Mouse (Mus musculus) stomach, embryonic 16.5 days (tissue): ENCODE measurements around the gene Prkag2. TPM values are rescaled to one million over a fixed set of nuclear protein-coding genes. Genes with fewer than 3 reads are reported as not detected.

Source experiments
- ATAC-seq: fragments of 200-750 bp; cut with Nextera tagmentation; 2 replicates; pipeline ENCODE4 v1.8.0; 2017; ENCODE audit warnings: moderate number of reproducible peaks, moderate TSS enrichment; ENCODE audit not compliant: insufficient read depth, low FRiP score
- H3K27ac ChIP-seq: fragments of 300-500 bp; sonication (generic); 2 replicates; pipeline ENCODE4 v1.5.1; 2014; ENCODE audit warnings: low read length
- H3K27me3 ChIP-seq: fragments of 300-500 bp; sonication (generic); 2 replicates; pipeline ENCODE4 v1.6.1; 2014; ENCODE audit warnings: low read length, control low read depth, mixed read lengths; ENCODE audit not compliant: control insufficient read depth, insufficient read depth
- H3K36me3 ChIP-seq: fragments of 300-500 bp; sonication (generic); 2 replicates; pipeline ENCODE4 v1.6.1; 2014; ENCODE audit warnings: low read length; ENCODE audit not compliant: control insufficient read depth, insufficient read depth
- H3K4me1 ChIP-seq: fragments of 300-500 bp; sonication (generic); 2 replicates; pipeline ENCODE4 v1.6.1; 2014; ENCODE audit warnings: low read length, control low read depth, mixed read lengths; ENCODE audit not compliant: control insufficient read depth, insufficient read depth
- H3K4me2 ChIP-seq: fragments of 300-500 bp; sonication (generic); 2 replicates; pipeline ENCODE4 v1.6.1; 2014; ENCODE audit warnings: low read depth, low read length, mixed read lengths
- H3K4me3 ChIP-seq: fragments of 300-500 bp; sonication (generic); replicated peaks from 2 replicates; pipeline ENCODE4 v1.5.1; 2014; ENCODE audit warnings: mild to moderate bottlenecking, low read length
- H3K9ac ChIP-seq: fragments of 300-500 bp; sonication (generic); 2 replicates; pipeline ENCODE4 v1.6.1; 2014; ENCODE audit warnings: low read length
- H3K9me3 ChIP-seq: fragments of 300-500 bp; sonication (generic); replicated peaks from 2 replicates; pipeline ENCODE4 v1.6.1; 2016; ENCODE audit warnings: low read length, control low read depth; ENCODE audit not compliant: control insufficient read depth
- WGBS: fragments of 180-500 bp; shearing (Covaris S2); extraction: QIAGEN DNeasy Blood & Tissue Kit; methylation state at CpG from one replicate; pipeline ENCODE4 v1.1.7; 2014; 5-methylcytosine and 5-hydroxymethylcytosine counted together
- polyA plus RNA-seq: library from polyadenylated mRNA; unstranded; fragments of >200 nt; fragmentation: Nextera tagmentation; extraction: Ambion mirVana; gene quantifications from 2 replicates; pipeline ENCODE4 v1.2.1, GENCODE M21; 2015

Prkag2 gene
- polyA plus RNA-seq, 1 experiment from 2014 or later = 42.5 TPM

GRCm38 (mm10) chr5:24950039-24950438 is 150.4 kb downstream of the Prkag2 start:
- no peaks in the 10 kb centered on the region for H3K9me3 ChIP-seq
- WGBS = 66% methylated on average over 6 of the region's 6 CpGs
- no peak overlapping the region for H3K9ac ChIP-seq

DNA sequence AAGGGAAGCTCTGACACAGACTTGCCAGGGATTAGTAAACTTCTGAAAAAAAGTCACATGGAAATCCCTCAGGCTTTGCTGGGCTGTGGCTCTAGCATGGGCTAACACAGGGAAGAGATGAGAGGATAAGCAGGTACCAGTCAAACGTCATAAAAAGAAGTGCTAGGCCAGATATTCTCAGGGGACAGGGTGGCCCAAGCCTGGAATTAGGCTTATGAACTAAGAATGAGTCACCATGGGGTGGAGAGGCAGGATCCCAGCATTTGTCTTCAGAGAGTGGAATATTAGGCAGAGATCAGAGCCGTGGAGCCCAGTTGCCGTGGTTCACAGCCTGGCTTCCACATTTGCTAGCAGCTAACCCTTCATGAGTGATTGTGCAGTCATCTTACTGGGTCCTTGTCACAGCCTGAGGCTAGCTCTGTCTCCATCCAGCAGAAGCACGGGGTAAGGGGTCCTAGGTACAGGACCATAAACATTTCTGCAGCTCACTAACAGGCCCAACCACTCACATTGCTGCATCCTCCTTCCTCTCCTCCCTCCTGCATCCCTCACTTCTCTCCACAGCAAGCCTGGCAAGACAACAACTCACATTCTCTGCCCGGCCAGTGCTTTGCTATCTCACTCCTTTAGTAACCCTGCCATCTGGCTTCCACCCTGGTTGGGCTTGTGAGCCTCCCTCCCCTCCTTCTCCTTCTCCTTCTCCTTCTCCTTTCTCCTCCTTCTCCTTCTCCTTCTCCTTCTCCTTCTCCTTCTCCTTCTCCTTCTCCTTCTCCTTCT is 162.2 kb downstream of the Prkag2 start:
- no peak for ATAC-seq
- no peaks in the 10 kb centered on the region for H3K4me1 ChIP-seq
- H3K27ac ChIP-seq = no peak overlapping the region
- H3K4me3 ChIP-seq = no peak overlapping the region
- 65% methylated on average over 5 of the region's 5 CpGs for WGBS
- H3K4me2 ChIP-seq = no peak overlapping the region
- no peaks in the 10 kb centered on the region for H3K9me3 ChIP-seq
- no peaks in the 10 kb centered on the region for H3K27me3 ChIP-seq
- no peak overlapping the region for H3K9ac ChIP-seq
- H3K36me3 ChIP-seq = no peaks in the 10 kb centered on the region

More at GRCm38 (mm10) chr5:24950039-24950438, 150.4 kb downstream of the Prkag2 start:
- no peaks in the 10 kb centered on the region for H3K27me3 ChIP-seq
- H3K4me2 ChIP-seq = no peak overlapping the region
- H3K4me3 ChIP-seq = no peak overlapping the region
- no peaks in the 10 kb centered on the region for H3K36me3 ChIP-seq
- H3K4me1 ChIP-seq = no peaks in the 10 kb centered on the region
- no peak for ATAC-seq
- no peak overlapping the region for H3K27ac ChIP-seq

DNA sequence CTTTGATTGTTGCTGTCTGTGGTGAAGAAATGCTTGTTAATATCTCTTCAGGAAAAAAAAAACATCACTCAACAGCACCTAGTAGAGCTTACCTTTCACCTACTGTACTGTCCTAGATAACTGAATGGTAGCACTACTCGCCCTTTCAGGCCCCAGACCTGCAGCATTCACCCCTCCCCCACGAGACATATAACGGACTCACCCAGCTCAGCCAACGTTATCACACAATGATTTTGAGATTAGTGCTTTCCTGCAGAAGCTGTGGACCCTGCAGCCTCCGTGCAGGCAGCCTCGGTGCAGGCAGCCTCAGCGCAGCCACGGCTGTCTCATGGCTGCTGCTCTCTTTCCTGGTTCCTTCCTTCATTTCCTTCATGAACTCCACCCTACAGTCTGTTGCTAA is 164.0 kb downstream of the Prkag2 start:
- Histone ChIP-seq H3K27ac (no peak overlapping the region), H3K9me3 (no peaks in the 10 kb centered on the region), H3K4me3 (no peak overlapping the region), H3K4me2 (no peak overlapping the region), H3K4me1 (no peaks in the 10 kb centered on the region), H3K9ac (no peak overlapping the region), H3K27me3 (no peaks in the 10 kb centered on the region), H3K36me3 (no peaks in the 10 kb centered on the region)
- no peak for ATAC-seq
- WGBS = 54% methylated on average over 8 of the region's 8 CpGs

DNA sequence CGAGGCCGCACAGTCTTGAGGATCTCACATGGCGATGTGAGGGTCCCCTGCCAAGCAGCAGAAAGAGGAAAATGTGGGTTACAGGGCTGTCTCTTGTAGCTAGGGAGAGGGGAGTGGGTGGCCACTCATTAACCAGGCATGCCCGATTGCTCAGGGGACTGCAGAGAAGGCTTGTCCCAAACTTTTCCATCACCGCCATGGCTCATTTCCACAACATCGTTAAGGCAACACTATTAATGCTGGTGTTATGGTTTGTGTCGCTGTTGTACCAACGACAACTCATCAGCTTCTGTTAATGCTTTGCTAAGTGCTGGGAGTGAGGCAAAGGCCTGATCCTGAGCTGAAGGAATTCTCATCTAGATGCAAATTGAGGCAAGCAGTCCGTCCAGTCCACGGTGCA is 165.0 kb downstream of the Prkag2 start:
- no peaks in the 10 kb centered on the region for H3K4me1 ChIP-seq
- H3K9me3 ChIP-seq = no peaks in the 10 kb centered on the region
- no peak overlapping the region for H3K27ac ChIP-seq
- no peak overlapping the region for H3K4me2 ChIP-seq
- H3K27me3 ChIP-seq = no peaks in the 10 kb centered on the region
- H3K9ac ChIP-seq = no peak overlapping the region
- ATAC-seq = no peak
- 83% methylated on average over 10 of the region's 10 CpGs for WGBS
- no peak overlapping the region for H3K4me3 ChIP-seq
- no peaks in the 10 kb centered on the region for H3K36me3 ChIP-seq

GRCm38 (mm10) chr5:24933760-24934159 is 166.7 kb downstream of the Prkag2 start:
- Histone ChIP-seq H3K4me2 (no peak overlapping the region), H3K27ac (no peak overlapping the region), H3K4me1 (no peaks in the 10 kb centered on the region), H3K4me3 (no peak overlapping the region), H3K9ac (no peak overlapping the region), H3K27me3 (no peaks in the 10 kb centered on the region), H3K9me3 (no peaks in the 10 kb centered on the region), H3K36me3 (no peaks in the 10 kb centered on the region)
- 97% methylated on average over 1 of the region's 1 CpGs for WGBS
- no peak for ATAC-seq

- H3K9me3 ChIP-seq = no peaks in the 10 kb centered on the region
- no peak overlapping the region for H3K4me2 ChIP-seq
- no peaks in the 10 kb centered on the region for H3K27me3 ChIP-seq
- H3K27ac ChIP-seq = peak overlapping the region; percentile 54
- no peak overlapping the region for H3K4me3 ChIP-seq
- H3K9ac ChIP-seq = no peak overlapping the region
- H3K4me1 ChIP-seq = no peaks in the 10 kb centered on the region
- peak; percentile 29; the same call in 1 of the 2 replicates for ATAC-seq
- WGBS = 74% methylated on average over 10 of the region's 10 CpGs
- H3K36me3 ChIP-seq = no peaks in the 10 kb centered on the region
Measured at GRCm38 (mm10) chr5:24931578-24932185, 168.8 kb downstream of the Prkag2 start.

- Histone ChIP-seq H3K27me3 (no peaks in the 10 kb centered on the region), H3K4me3 (no peak overlapping the region), H3K4me2 (no peak overlapping the region), H3K36me3 (no peaks in the 10 kb centered on the region), H3K9ac (no peak overlapping the region), H3K4me1 (no peaks in the 10 kb centered on the region), H3K27ac (peak overlapping the region; percentile 54), H3K9me3 (no peaks in the 10 kb centered on the region)
- peak; percentile 25; the same call in 1 of the 2 replicates for ATAC-seq
- 62% methylated on average over 8 of the region's 8 CpGs for WGBS
Measured at GRCm38 (mm10) chr5:24930831-24931577, 169.4 kb downstream of the Prkag2 start.

DNA sequence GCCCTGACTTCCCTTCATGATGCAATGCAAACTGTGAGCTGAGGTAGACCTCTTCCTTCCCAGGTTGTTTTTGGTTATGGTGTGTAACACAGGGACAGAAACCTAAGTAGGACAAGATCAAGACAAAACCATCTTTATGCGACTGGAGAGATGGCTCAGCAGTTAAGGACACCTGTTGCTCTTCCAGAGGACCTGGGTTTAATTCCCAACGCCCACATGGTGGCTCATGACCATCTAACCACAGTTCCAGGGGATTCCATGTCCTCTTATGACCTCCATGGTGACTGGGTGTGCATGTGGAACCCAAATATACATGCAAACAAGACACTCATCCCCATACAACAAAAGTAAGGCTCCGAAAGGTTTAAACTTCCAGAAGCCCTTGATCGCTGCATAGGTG is 171.6 kb downstream of the Prkag2 start:
- no peaks in the 10 kb centered on the region for H3K4me1 ChIP-seq
- ATAC-seq = no peak
- H3K4me3 ChIP-seq = no peak overlapping the region
- H3K27me3 ChIP-seq = no peaks in the 10 kb centered on the region
- H3K4me2 ChIP-seq = no peak overlapping the region
- WGBS = 91% methylated on average over 4 of the region's 4 CpGs
- H3K36me3 ChIP-seq = no peaks in the 10 kb centered on the region
- no peak overlapping the region for H3K27ac ChIP-seq
- H3K9ac ChIP-seq = no peak overlapping the region
- no peaks in the 10 kb centered on the region for H3K9me3 ChIP-seq

DNA sequence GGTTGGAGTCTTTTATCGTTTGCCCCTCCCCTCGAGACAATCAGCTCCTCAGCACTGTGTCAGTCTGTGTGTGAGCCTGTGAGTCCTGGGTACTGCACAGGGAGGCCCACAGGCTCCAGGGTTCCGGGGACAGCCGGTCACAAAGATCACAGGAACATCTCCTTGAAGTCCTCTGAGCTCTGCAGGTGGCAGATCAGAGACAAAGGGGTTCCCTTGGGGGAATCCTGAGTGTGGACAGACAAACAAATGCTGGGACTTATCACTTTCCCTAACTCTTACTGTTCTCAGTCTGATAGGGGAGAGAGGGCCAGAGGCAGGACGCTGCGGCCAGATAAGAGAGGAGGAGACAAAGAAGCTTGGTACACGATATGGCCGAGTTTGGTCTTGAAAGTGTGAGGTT is 172.7 kb downstream of the Prkag2 start:
- no peaks in the 10 kb centered on the region for H3K9me3 ChIP-seq
- no peaks in the 10 kb centered on the region for H3K4me1 ChIP-seq
- no peak for ATAC-seq
- no peaks in the 10 kb centered on the region for H3K36me3 ChIP-seq
- no peak overlapping the region for H3K4me2 ChIP-seq
- no peak overlapping the region for H3K9ac ChIP-seq
- H3K27ac ChIP-seq = no peak overlapping the region
- no peak overlapping the region for H3K4me3 ChIP-seq
- H3K27me3 ChIP-seq = no peaks in the 10 kb centered on the region
- 26% methylated on average over 8 of the region's 8 CpGs for WGBS
